Mouse (Mus musculus): ENCODE data around the gene Mmp11. TPM values are rescaled to one million over a fixed set of nuclear protein-coding genes. Genes with fewer than 3 reads are reported as not detected.

The Mmp11 gene
- polyA plus RNA-seq (2014; fragmentation: Nextera tagmentation; extraction: Ambion mirVana) = 53.6 and 72.3 TPM in 2 replicates

- no peak within 1 kb of the TSS for H3K27ac ChIP-seq (replicated peaks; ENCODE audit: low read depth, low read length)
- DNase-seq (ENCODE audit: low spot score) (peak; percentile 86), ATAC-seq (ENCODE audit: low read depth) (peak; percentile 58)
- peak within 1 kb of the TSS; percentile 54 for H3K9ac ChIP-seq (ENCODE audit: low read depth, low read length)
- peaks cover 17% of the 10 kb centered on the region for H3K4me1 ChIP-seq (ENCODE audit: control insufficient read depth, insufficient read depth, low read length)
- H3K4me3 ChIP-seq (ENCODE audit: low read depth, low read length) = peak within 1 kb of the TSS; percentile 47
- no peaks in the 10 kb centered on the region for H3K9me3 ChIP-seq (ENCODE audit: control insufficient read depth, low read length)
- no peaks in the 10 kb centered on the region for H3K36me3 ChIP-seq (ENCODE audit: control insufficient read depth, insufficient read depth, low read length)
- 4% methylated on average over 44 of the region's 51 CpGs for WGBS
- peaks cover 20% of the 10 kb centered on the region for H3K27me3 ChIP-seq (replicated peaks; ENCODE audit: control insufficient read depth, insufficient read depth, low read length)
- H3K4me2 ChIP-seq (ENCODE audit: low read depth, low read length) = peak within 1 kb of the TSS; percentile 87
These were observed at the start of gene Mmp11 for GRCm38 (mm10) chr10:75935680-75936541. Gene Mmp11, minus strand, starts transcription at chr10:75936496.

GRCm38 (mm10) chr10:75979432-75979831, 43.1 kb upstream of the Mmp11 start:
- H3K9ac ChIP-seq (ENCODE audit: low read depth, low read length) = no peak overlapping the region
- ATAC-seq (ENCODE audit: low read depth) = no peak
- H3K4me3 ChIP-seq (ENCODE audit: low read depth, low read length) = no peak overlapping the region
- H3K27ac ChIP-seq (replicated peaks; ENCODE audit: low read depth, low read length) = no peak overlapping the region
- no peaks in the 10 kb centered on the region for H3K36me3 ChIP-seq (ENCODE audit: control insufficient read depth, insufficient read depth, low read length)
- DNase-seq (ENCODE audit: low spot score) = no peak
- 85% methylated on average over 3 of the region's 3 CpGs for WGBS
- no peaks in the 10 kb centered on the region for H3K9me3 ChIP-seq (ENCODE audit: control insufficient read depth, low read length)
- H3K27me3 ChIP-seq (replicated peaks; ENCODE audit: control insufficient read depth, insufficient read depth, low read length) = no peaks in the 10 kb centered on the region
- no peak overlapping the region for H3K4me2 ChIP-seq (ENCODE audit: low read depth, low read length)
- H3K4me1 ChIP-seq (ENCODE audit: control insufficient read depth, insufficient read depth, low read length) = no peaks in the 10 kb centered on the region

GRCm38 (mm10) chr10:75978835-75979157, 42.5 kb upstream of the Mmp11 start:
- no peak overlapping the region for H3K9ac ChIP-seq (ENCODE audit: low read depth, low read length)
- no peak overlapping the region for H3K4me2 ChIP-seq (ENCODE audit: low read depth, low read length)
- no peak for DNase-seq (ENCODE audit: low spot score)
- no peak for ATAC-seq (ENCODE audit: low read depth)
- H3K4me1 ChIP-seq (ENCODE audit: control insufficient read depth, insufficient read depth, low read length) = no peaks in the 10 kb centered on the region
- no peaks in the 10 kb centered on the region for H3K27me3 ChIP-seq (replicated peaks; ENCODE audit: control insufficient read depth, insufficient read depth, low read length)
- H3K27ac ChIP-seq (replicated peaks; ENCODE audit: low read depth, low read length) = no peak overlapping the region
- no peak overlapping the region for H3K4me3 ChIP-seq (ENCODE audit: low read depth, low read length)
- H3K36me3 ChIP-seq (ENCODE audit: control insufficient read depth, insufficient read depth, low read length) = no peaks in the 10 kb centered on the region
- no peaks in the 10 kb centered on the region for H3K9me3 ChIP-seq (ENCODE audit: control insufficient read depth, low read length)
- 89% methylated on average over 5 of the region's 5 CpGs for WGBS

- no peaks in the 10 kb centered on the region for H3K27me3 ChIP-seq (replicated peaks; ENCODE audit: control insufficient read depth, insufficient read depth, low read length)
- ATAC-seq (ENCODE audit: low read depth) = no peak
- no peaks in the 10 kb centered on the region for H3K36me3 ChIP-seq (ENCODE audit: control insufficient read depth, insufficient read depth, low read length)
- no peak overlapping the region for H3K4me3 ChIP-seq (ENCODE audit: low read depth, low read length)
- DNase-seq (ENCODE audit: low spot score) = no peak
- 45% methylated on average over 10 of the region's 10 CpGs for WGBS
- no peaks in the 10 kb centered on the region for H3K4me1 ChIP-seq (ENCODE audit: control insufficient read depth, insufficient read depth, low read length)
- no peak overlapping the region for H3K4me2 ChIP-seq (ENCODE audit: low read depth, low read length)
- H3K9ac ChIP-seq (ENCODE audit: low read depth, low read length) = no peak overlapping the region
- H3K9me3 ChIP-seq (ENCODE audit: control insufficient read depth, low read length) = no peaks in the 10 kb centered on the region
- no peak overlapping the region for H3K27ac ChIP-seq (replicated peaks; ENCODE audit: low read depth, low read length)
These were observed 42.0 kb upstream of the Mmp11 start for GRCm38 (mm10) chr10:75978119-75978834.

GRCm38 (mm10) chr10:75975216-75975615, 38.9 kb upstream of the Mmp11 start:
- no peaks in the 10 kb centered on the region for H3K36me3 ChIP-seq (ENCODE audit: control insufficient read depth, insufficient read depth, low read length)
- H3K27me3 ChIP-seq (replicated peaks; ENCODE audit: control insufficient read depth, insufficient read depth, low read length) = no peaks in the 10 kb centered on the region
- H3K9ac ChIP-seq (ENCODE audit: low read depth, low read length) = no peak overlapping the region
- 76% methylated on average over 5 of the region's 5 CpGs for WGBS
- DNase-seq (ENCODE audit: low spot score) = no peak
- H3K9me3 ChIP-seq (ENCODE audit: control insufficient read depth, low read length) = no peaks in the 10 kb centered on the region
- no peak overlapping the region for H3K4me2 ChIP-seq (ENCODE audit: low read depth, low read length)
- no peaks in the 10 kb centered on the region for H3K4me1 ChIP-seq (ENCODE audit: control insufficient read depth, insufficient read depth, low read length)
- ATAC-seq (ENCODE audit: low read depth) = no peak
- no peak overlapping the region for H3K4me3 ChIP-seq (ENCODE audit: low read depth, low read length)
- H3K27ac ChIP-seq (replicated peaks; ENCODE audit: low read depth, low read length) = no peak overlapping the region

- no peak overlapping the region for H3K27ac ChIP-seq (replicated peaks; ENCODE audit: low read depth, low read length)
- H3K9ac ChIP-seq (ENCODE audit: low read depth, low read length) = no peak overlapping the region
- ATAC-seq (ENCODE audit: low read depth) (no peak), DNase-seq (ENCODE audit: low spot score) (no peak)
- no peak overlapping the region for H3K4me2 ChIP-seq (ENCODE audit: low read depth, low read length)
- H3K4me3 ChIP-seq (ENCODE audit: low read depth, low read length) = no peak overlapping the region
- H3K36me3 ChIP-seq (ENCODE audit: control insufficient read depth, insufficient read depth, low read length) = no peaks in the 10 kb centered on the region
- H3K4me1 ChIP-seq (ENCODE audit: control insufficient read depth, insufficient read depth, low read length) = no peaks in the 10 kb centered on the region
- no peaks in the 10 kb centered on the region for H3K9me3 ChIP-seq (ENCODE audit: control insufficient read depth, low read length)
- 89% methylated on average over 10 of the region's 10 CpGs for WGBS
- H3K27me3 ChIP-seq (replicated peaks; ENCODE audit: control insufficient read depth, insufficient read depth, low read length) = no peaks in the 10 kb centered on the region
These were observed 37.5 kb upstream of the Mmp11 start for GRCm38 (mm10) chr10:75973846-75974245.

GRCm38 (mm10) chr10:75954381-75954811, 18.1 kb upstream of the Mmp11 start, which contains the start of gene Gm5134:
Gene Gm5134, plus strand, starts transcription at chr10:75954514.
- Histone ChIP-seq H3K4me3 (ENCODE audit: low read depth, low read length) (peak within 1 kb of the TSS; percentile 8; the same call in 1 of the 2 replicates), H3K9me3 (ENCODE audit: control insufficient read depth, low read length) (no peaks in the 10 kb centered on the region), H3K4me2 (ENCODE audit: low read depth, low read length) (peak within 1 kb of the TSS; percentile 40), H3K27ac (replicated peaks; ENCODE audit: low read depth, low read length) (no peak within 1 kb of the TSS), H3K27me3 (replicated peaks; ENCODE audit: control insufficient read depth, insufficient read depth, low read length) (0 out of 2 replicates have a peak, but pooled peaks cover 4% of the 10 kb centered on the region), H3K9ac (ENCODE audit: low read depth, low read length) (0 out of 2 replicates have a peak within 1 kb of the TSS, but pooled peaks have one; percentile 14), H3K36me3 (ENCODE audit: control insufficient read depth, insufficient read depth, low read length) (no peaks in the 10 kb centered on the region), H3K4me1 (ENCODE audit: control insufficient read depth, insufficient read depth, low read length) (0 out of 2 replicates have a peak, but pooled peaks cover 7% of the 10 kb centered on the region)
- no peak for DNase-seq (ENCODE audit: low spot score)
- 40% methylated on average over 16 of the region's 20 CpGs for WGBS
- ATAC-seq (ENCODE audit: low read depth) = no peak

GRCm38 (mm10) chr10:75951424-75952050, 15.2 kb upstream of the Mmp11 start:
- no peak; the same call in 1 of the 2 replicates for ATAC-seq (ENCODE audit: low read depth)
- Histone ChIP-seq H3K27ac (replicated peaks; ENCODE audit: low read depth, low read length) (no peak overlapping the region), H3K4me2 (ENCODE audit: low read depth, low read length) (peak overlapping the region; percentile 94), H3K4me1 (ENCODE audit: control insufficient read depth, insufficient read depth, low read length) (0 out of 2 replicates have a peak, but pooled peaks cover 7% of the 10 kb centered on the region), H3K27me3 (replicated peaks; ENCODE audit: control insufficient read depth, insufficient read depth, low read length) (0 out of 2 replicates have a peak, but pooled peaks cover 4% of the 10 kb centered on the region), H3K9ac (ENCODE audit: low read depth, low read length) (peak overlapping the region; percentile 67), H3K36me3 (ENCODE audit: control insufficient read depth, insufficient read depth, low read length) (no peaks in the 10 kb centered on the region), H3K9me3 (ENCODE audit: control insufficient read depth, low read length) (no peaks in the 10 kb centered on the region), H3K4me3 (ENCODE audit: low read depth, low read length) (peak overlapping the region; percentile 44)
- DNase-seq (ENCODE audit: low spot score) = peak; percentile 65
- WGBS = 5% methylated on average over 13 of the region's 13 CpGs

Data from embryonic facial prominence, embryonic 14.5 days (tissue).